Comparison of ENCODE assay signal across 8 mouse cellular contexts in genomic region chr5:149014600-149015268, GRCm38 (mm10). TPM values are rescaled to one million over a fixed set of nuclear protein-coding genes. Genes with fewer than 3 reads are reported as not detected.
A peak's percentile ranks its signal among the peaks of the same experiment; 100 is the strongest.
DNase-seq lines count a peak whose midpoint lies in the region; ATAC-seq and TF ChIP-seq lines count a peak whose summit lies in the region.

No protein-coding gene starts in this region.

- H3K4me1 ChIP-seq in heart, postnatal 0 days (ENCODE audit: control insufficient read depth, insufficient read depth) = peaks cover 7% of the 10 kb centered on the region
- peaks cover 28% of the 10 kb centered on the region for H3K4me1 ChIP-seq in limb, embryonic 10.5 days
- H3K4me1 ChIP-seq in olfactory bulb, adult 2 months (ENCODE audit: control insufficient read depth, insufficient read depth, low read length) = peaks cover 12% of the 10 kb centered on the region

- no peak overlapping the region for H3K27ac ChIP-seq in heart, postnatal 0 days (ENCODE audit: low read depth)
- peak overlapping the region; percentile 89 for H3K27ac ChIP-seq in limb, embryonic 10.5 days
- peak overlapping the region; percentile 31; the same call in 1 of the 2 replicates for H3K27ac ChIP-seq in olfactory bulb, adult 2 months (ENCODE audit: insufficient read depth, low read depth, low read length)

- TF ChIP-seq CTCF in heart, postnatal 0 days (IDR thresholded peaks at IDR 0.05; ENCODE audit: low read depth) = no peak
- no peak for TF ChIP-seq CTCF in olfactory bulb, adult 2 months (IDR thresholded peaks at IDR 0.05; ENCODE audit: insufficient read depth, low read depth, low read length)

- no peaks in the 10 kb centered on the region for H3K9me3 ChIP-seq in heart, postnatal 0 days (replicated peaks; ENCODE audit: control insufficient read depth, low read length)
- no peaks in the 10 kb centered on the region for H3K9me3 ChIP-seq in limb, embryonic 10.5 days (replicated peaks)

- H3K36me3 ChIP-seq in heart, postnatal 0 days (replicated peaks; ENCODE audit: control insufficient read depth, insufficient read depth, low read length) = no peaks in the 10 kb centered on the region
- no peaks in the 10 kb centered on the region for H3K36me3 ChIP-seq in limb, embryonic 10.5 days

- peak overlapping the region; percentile 91 for H3K4me2 ChIP-seq in heart, postnatal 0 days (ENCODE audit: low read depth, low read length)

- 0 out of 2 replicates have a peak, but pooled peaks cover 3% of the 10 kb centered on the region for H3K27me3 ChIP-seq in heart, postnatal 0 days (ENCODE audit: control insufficient read depth, insufficient read depth, low read length)
- H3K27me3 ChIP-seq in limb, embryonic 10.5 days (ENCODE audit: low read depth, poor library complexity, severe bottlenecking) = no peaks in the 10 kb centered on the region

- no peak for DNase-seq in heart, postnatal 0 days (ENCODE audit: low spot score)
- no peak for DNase-seq in heart, adult 8-10 months (ENCODE audit: low spot score)
- peak; percentile 41 for DNase-seq in urinary bladder, postnatal 14 days (ENCODE audit: low spot score)
- no peak for DNase-seq in urinary bladder, postnatal 10 days (ENCODE audit: low spot score)
- peak; percentile 55 for DNase-seq in limb, embryonic 10.5 days (ENCODE audit: low spot score)
- no peak for DNase-seq in urinary bladder, postnatal 25 days (ENCODE audit: low spot score)

- H3K9ac ChIP-seq in heart, postnatal 0 days (replicated peaks; ENCODE audit: low read depth, low read length) = no peak overlapping the region

- WGBS in heart, postnatal 0 days = 30% methylated on average over 17 of the region's 17 CpGs
- 6% methylated on average over 17 of the region's 17 CpGs for WGBS in limb, embryonic 10.5 days
- WGBS in olfactory bulb, adult 2 months = 42% methylated on average over 17 of the region's 17 CpGs

- TF ChIP-seq EP300 in heart, postnatal 0 days (IDR thresholded peaks at IDR 0.05; ENCODE audit: low read depth) = no peak

- 0 out of 2 replicates have a peak, but pooled peaks have one; percentile 35 for TF ChIP-seq POLR2A in olfactory bulb, adult 2 months (IDR thresholded peaks at IDR 0.05; ENCODE audit: insufficient read depth, low read depth, low read length)

- peak overlapping the region; percentile 58 for H3K4me3 ChIP-seq in heart, postnatal 0 days (ENCODE audit: low read depth, low read length)
- H3K4me3 ChIP-seq in limb, embryonic 10.5 days = peak overlapping the region; percentile 66
- peak overlapping the region; percentile 64 for H3K4me3 ChIP-seq in olfactory bulb, adult 2 months (ENCODE audit: insufficient read depth, low read depth, low read length)

- ATAC-seq in heart, postnatal 0 days (ENCODE audit: insufficient read depth, low read depth) = no peak
- ATAC-seq in cerebellum, adult (ENCODE audit: insufficient number of reproducible peaks, low FRiP score, low TSS enrichment) = no peak

RNA-seq across cellular contexts. Expression of gene Gm42791, which starts 19.8 kb away (rescaled TPM):
- total RNA-seq in heart, postnatal 0 days (2014; rRNA removed; ENCODE audit: low replicate concordance) = not detected in 2 replicates
- polyA plus RNA-seq in heart, postnatal 0 days (2015; fragmentation: Nextera tagmentation; extraction: Ambion mirVana) = 1.00 and 2.7 TPM in 2 replicates
- 1 to 10 TPM; 3.2 to 7.7 (median 7.3) TPM for total RNA-seq in heart, adult 8-10 months (2022)
- 0.85 TPM in 1 of 2 replicates, not detected in the other for polyA plus RNA-seq in limb, embryonic 10.5 days (2016; fragmentation: Nextera tagmentation; extraction: Ambion mirVana)
- not detected in 2 replicates for polyA plus RNA-seq in olfactory bulb, adult 2 months (2012; ENCODE audit: insufficient read depth, insufficient read length, low replicate concordance, missing spikeins)

Comparison
In these comparisons a context has a peak if more than half of its experiments do, and no peak if none do; other contexts are left out.
1. DNase-seq: peak in urinary bladder, postnatal 14 days (single experiment) and limb, embryonic 10.5 days (single experiment); none in heart, postnatal 0 days (single experiment), heart, adult 8-10 months (single experiment), urinary bladder, postnatal 10 days (single experiment) and urinary bladder, postnatal 25 days (single experiment).
2. Peak in every context shown above with its lines, with median percentiles within 50 percentile points of each other: H3K4me3 ChIP-seq.